Mouse (Mus musculus): ENCODE measurements around the gene Chd4. TPM values are rescaled to one million over a fixed set of nuclear protein-coding genes. Genes with fewer than 3 reads are reported as not detected.
A peak's percentile ranks its signal among the peaks of the same experiment; 100 is the strongest.
"Not testable (repeated sequence)": the region's sequence is repeated elsewhere in the genome, so short reads cannot be mapped to it uniquely, and the experiment has no call there.

Gene Chd4
- polyA plus RNA-seq (2015; fragmentation: Nextera tagmentation; extraction: Ambion mirVana) = 62.3 and 62.6 TPM in 2 replicates

- peaks cover 33% of the 10 kb centered on the region for H3K4me1 ChIP-seq (replicated peaks)
- H3K36me3 ChIP-seq = peaks cover 12% of the 10 kb centered on the region
- peak; percentile 86 for ATAC-seq
- H3K27ac ChIP-seq = peak within 1 kb of the TSS; percentile 94
- no peaks in the 10 kb centered on the region for H3K9me3 ChIP-seq
- H3K4me2 ChIP-seq (replicated peaks) = peak within 1 kb of the TSS; percentile 72
- no peaks in the 10 kb centered on the region for H3K27me3 ChIP-seq (replicated peaks)
- peak within 1 kb of the TSS; percentile 93 for H3K9ac ChIP-seq
- H3K4me3 ChIP-seq (replicated peaks) = peak within 1 kb of the TSS; percentile 91
- WGBS = 1% methylated on average over 45 of the region's 45 CpGs
Observed at GRCm38 (mm10) chr6:125095391-125096278, at the start of gene Chd4. Gene Chd4 (plus strand): TSS chr6:125095981.

GRCm38 (mm10) chr6:125046691-125047090 lies 49.1 kb upstream of the Chd4 start:
- no peak overlapping the region for H3K4me3 ChIP-seq (replicated peaks)
- H3K27me3 ChIP-seq (replicated peaks) = no peaks in the 10 kb centered on the region
- H3K27ac ChIP-seq = no peak overlapping the region
- H3K4me1 ChIP-seq (replicated peaks) = no peaks in the 10 kb centered on the region
- 29% methylated on average over 5 of the region's 5 CpGs for WGBS
- H3K36me3 ChIP-seq = peaks cover 40% of the 10 kb centered on the region
- peak; percentile 44 for ATAC-seq
- H3K9ac ChIP-seq = no peak overlapping the region
- H3K9me3 ChIP-seq = no peaks in the 10 kb centered on the region
- H3K4me2 ChIP-seq (replicated peaks) = no peak overlapping the region

GRCm38 (mm10) chr6:125049678-125050077 lies 46.1 kb upstream of the Chd4 start, which contains the start of gene Acrbp:
Gene Acrbp (plus strand): TSS chr6:125049689.
- peaks cover 39% of the 10 kb centered on the region for H3K36me3 ChIP-seq
- no peaks in the 10 kb centered on the region for H3K9me3 ChIP-seq
- ATAC-seq = peak; percentile 57

GRCm38 (mm10) chr6:125051237-125051636 lies 44.5 kb upstream of the Chd4 start:
- H3K4me1 ChIP-seq (replicated peaks) = no peaks in the 10 kb centered on the region
- peaks cover 36% of the 10 kb centered on the region for H3K36me3 ChIP-seq
- no peak overlapping the region for H3K4me3 ChIP-seq (replicated peaks)
- WGBS = 62% methylated on average over 5 of the region's 5 CpGs
- no peak for ATAC-seq
- H3K27me3 ChIP-seq (replicated peaks) = no peaks in the 10 kb centered on the region
- no peaks in the 10 kb centered on the region for H3K9me3 ChIP-seq
- H3K4me2 ChIP-seq (replicated peaks) = no peak overlapping the region
- no peak overlapping the region for H3K27ac ChIP-seq
- no peak overlapping the region for H3K9ac ChIP-seq

More at GRCm38 (mm10) chr6:125049678-125050077, 46.1 kb upstream of the Chd4 start, which contains the start of gene Acrbp:
- Histone ChIP-seq H3K27me3 (replicated peaks) (no peaks in the 10 kb centered on the region), H3K27ac (no peak within 1 kb of the TSS), H3K4me2 (replicated peaks) (no peak within 1 kb of the TSS), H3K4me1 (replicated peaks) (no peaks in the 10 kb centered on the region), H3K4me3 (replicated peaks) (no peak within 1 kb of the TSS), H3K9ac (no peak within 1 kb of the TSS)
- WGBS = 36% methylated on average over 20 of the region's 20 CpGs

GRCm38 (mm10) chr6:125061493-125061892 lies 34.3 kb upstream of the Chd4 start:
- H3K4me1 ChIP-seq (replicated peaks) = peaks cover 6% of the 10 kb centered on the region
- WGBS = 32% methylated on average over 6 of the region's 6 CpGs
- no peak overlapping the region for H3K4me3 ChIP-seq (replicated peaks)
- H3K9ac ChIP-seq = no peak overlapping the region
- H3K9me3 ChIP-seq = no peaks in the 10 kb centered on the region
- no peak overlapping the region for H3K27ac ChIP-seq
- no peaks in the 10 kb centered on the region for H3K27me3 ChIP-seq (replicated peaks)
- H3K4me2 ChIP-seq (replicated peaks) = no peak overlapping the region
- ATAC-seq = no peak
- no peaks in the 10 kb centered on the region for H3K36me3 ChIP-seq

- Histone ChIP-seq H3K4me1 (replicated peaks) (peaks cover 6% of the 10 kb centered on the region), H3K9me3 (no peaks in the 10 kb centered on the region), H3K9ac (no peak overlapping the region), H3K36me3 (no peaks in the 10 kb centered on the region), H3K4me2 (replicated peaks) (no peak overlapping the region), H3K27ac (no peak overlapping the region), H3K4me3 (replicated peaks) (no peak overlapping the region), H3K27me3 (replicated peaks) (no peaks in the 10 kb centered on the region)
- ATAC-seq = no peak
- 78% methylated on average over 5 of the region's 5 CpGs for WGBS
Observed at GRCm38 (mm10) chr6:125062511-125062910, 33.3 kb upstream of the Chd4 start.

- H3K4me2 ChIP-seq (replicated peaks) = no peak overlapping the region
- H3K4me3 ChIP-seq (replicated peaks) = no peak overlapping the region
- H3K9me3 ChIP-seq = no peaks in the 10 kb centered on the region
- H3K27ac ChIP-seq = no peak overlapping the region
- no peaks in the 10 kb centered on the region for H3K27me3 ChIP-seq (replicated peaks)
- no peak overlapping the region for H3K9ac ChIP-seq
- no peaks in the 10 kb centered on the region for H3K36me3 ChIP-seq
- 72% methylated on average over 6 of the region's 6 CpGs for WGBS
- ATAC-seq = peak; percentile 43; the same call in 1 of the 2 replicates
- H3K4me1 ChIP-seq (replicated peaks) = peaks cover 6% of the 10 kb centered on the region
Observed at GRCm38 (mm10) chr6:125063906-125064305, 31.9 kb upstream of the Chd4 start.

GRCm38 (mm10) chr6:125065223-125065622 lies 30.6 kb upstream of the Chd4 start:
- not testable (repeated sequence) for H3K27ac ChIP-seq; H3K4me3 ChIP-seq (replicated peaks); H3K36me3 ChIP-seq; H3K4me2 ChIP-seq (replicated peaks); H3K9ac ChIP-seq; ATAC-seq; H3K9me3 ChIP-seq; H3K27me3 ChIP-seq (replicated peaks); H3K4me1 ChIP-seq (replicated peaks)
- no CpG with 5 or more reads among the region's 1 CpGs for WGBS

- Histone ChIP-seq H3K4me3 (replicated peaks) (peak within 1 kb of the TSS; percentile 28), H3K4me2 (replicated peaks) (peak within 1 kb of the TSS; percentile 42), H3K9ac (no peak within 1 kb of the TSS), H3K4me1 (replicated peaks) (peaks cover 8% of the 10 kb centered on the region), H3K27ac (no peak within 1 kb of the TSS), H3K36me3 (no peaks in the 10 kb centered on the region), H3K27me3 (replicated peaks) (no peaks in the 10 kb centered on the region), H3K9me3 (no peaks in the 10 kb centered on the region)
- ATAC-seq = peak; percentile 61; the same call in 1 of the 2 replicates
- 35% methylated on average over 8 of the region's 8 CpGs for WGBS
Observed at GRCm38 (mm10) chr6:125067571-125067995, 28.2 kb upstream of the Chd4 start, which contains the start of gene Lpar5. Gene Lpar5 (plus strand): TSS chr6:125067920.

- peak overlapping the region; percentile 26 for H3K4me2 ChIP-seq (replicated peaks)
- ATAC-seq = peak; percentile 86
- peak overlapping the region; percentile 1; the same call in 1 of the 2 replicates for H3K9ac ChIP-seq
- H3K9me3 ChIP-seq = no peaks in the 10 kb centered on the region
- peak overlapping the region; percentile 78 for H3K27ac ChIP-seq
- H3K4me1 ChIP-seq (replicated peaks) = peaks cover 8% of the 10 kb centered on the region
- H3K36me3 ChIP-seq = no peaks in the 10 kb centered on the region
- 70% methylated on average over 18 of the region's 18 CpGs for WGBS
- no peaks in the 10 kb centered on the region for H3K27me3 ChIP-seq (replicated peaks)
- H3K4me3 ChIP-seq (replicated peaks) = 0 out of 2 replicates have a peak overlapping the region, but pooled peaks have one; percentile 6
Observed at GRCm38 (mm10) chr6:125071170-125071895, 24.4 kb upstream of the Chd4 start.

GRCm38 (mm10) chr6:125071896-125072279 lies 23.9 kb upstream of the Chd4 start:
- 34% methylated on average over 2 of the region's 2 CpGs for WGBS
- Histone ChIP-seq H3K27ac (peak overlapping the region; percentile 78), H3K4me1 (replicated peaks) (peaks cover 8% of the 10 kb centered on the region), H3K4me3 (replicated peaks) (0 out of 2 replicates have a peak overlapping the region, but pooled peaks have one; percentile 6), H3K9ac (no peak overlapping the region), H3K4me2 (replicated peaks) (peak overlapping the region; percentile 26), H3K9me3 (no peaks in the 10 kb centered on the region), H3K36me3 (no peaks in the 10 kb centered on the region), H3K27me3 (replicated peaks) (no peaks in the 10 kb centered on the region)
- ATAC-seq = peak; percentile 46

- Histone ChIP-seq H3K9me3 (no peaks in the 10 kb centered on the region), H3K9ac (no peak overlapping the region), H3K4me1 (replicated peaks) (peaks cover 8% of the 10 kb centered on the region), H3K4me3 (replicated peaks) (no peak overlapping the region), H3K27ac (no peak overlapping the region), H3K36me3 (no peaks in the 10 kb centered on the region), H3K4me2 (replicated peaks) (no peak overlapping the region), H3K27me3 (replicated peaks) (no peaks in the 10 kb centered on the region)
- ATAC-seq = no peak
- WGBS = 69% methylated on average over 8 of the region's 8 CpGs
Observed at GRCm38 (mm10) chr6:125073825-125074224, 22.0 kb upstream of the Chd4 start.

Data from intestine, embryonic 15.5 days (tissue).